Mouse (Mus musculus) CH12F3 (cell line): ENCODE data around the gene Gba2.

Experiments used
- in situ Hi-C: fragments of 300-500 bp; cut with MboI; formaldehyde crosslinking; loops from 2 replicates; pipeline ENCODE4 v1.14.3; 2020; ENCODE audit warnings: low sequenced_read_pairs

Gba2 gene

DNA sequence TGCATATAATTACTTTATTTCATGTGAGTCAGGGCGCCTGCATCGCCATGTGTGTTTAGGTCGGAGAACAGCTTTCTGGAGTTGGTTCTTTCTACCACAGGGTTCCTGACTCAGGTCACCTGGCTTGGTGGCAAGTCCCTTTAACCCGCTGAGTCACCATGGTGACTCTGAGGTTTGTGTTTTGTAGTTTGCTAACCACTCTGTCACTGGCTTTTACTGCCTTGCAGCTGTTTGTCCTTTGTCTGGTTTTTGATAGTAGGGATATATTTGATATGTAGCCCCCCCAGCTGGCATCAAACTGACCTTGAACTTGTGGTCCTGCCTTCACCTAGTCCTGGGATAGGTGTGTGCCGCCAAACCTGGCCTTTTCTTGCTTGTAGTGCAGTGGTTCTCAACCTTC lies 3.6 kb upstream of the Gba2 start:
- in situ Hi-C loops: no loop called here

DNA sequence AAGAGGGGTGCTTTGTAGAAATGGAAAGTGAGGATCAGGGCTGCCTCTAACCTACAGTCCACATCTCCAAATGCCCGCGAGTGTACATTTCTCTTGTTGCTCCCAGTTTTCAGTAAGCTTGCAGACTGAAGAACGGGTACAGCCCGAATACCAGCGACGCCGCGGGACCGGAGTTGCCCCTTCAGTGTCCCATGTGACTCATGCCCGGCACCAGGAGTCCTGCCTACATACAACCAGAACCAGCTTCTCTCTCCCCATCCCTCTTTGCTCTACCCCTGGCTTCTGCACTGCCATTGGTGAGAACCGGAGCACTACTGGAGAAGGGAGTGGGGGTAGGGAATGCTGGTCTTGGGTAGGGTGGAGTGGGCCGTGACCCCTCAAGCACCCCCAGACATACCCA lies 2.7 kb upstream of the Gba2 start:
- in situ Hi-C loops: no loop called here

DNA sequence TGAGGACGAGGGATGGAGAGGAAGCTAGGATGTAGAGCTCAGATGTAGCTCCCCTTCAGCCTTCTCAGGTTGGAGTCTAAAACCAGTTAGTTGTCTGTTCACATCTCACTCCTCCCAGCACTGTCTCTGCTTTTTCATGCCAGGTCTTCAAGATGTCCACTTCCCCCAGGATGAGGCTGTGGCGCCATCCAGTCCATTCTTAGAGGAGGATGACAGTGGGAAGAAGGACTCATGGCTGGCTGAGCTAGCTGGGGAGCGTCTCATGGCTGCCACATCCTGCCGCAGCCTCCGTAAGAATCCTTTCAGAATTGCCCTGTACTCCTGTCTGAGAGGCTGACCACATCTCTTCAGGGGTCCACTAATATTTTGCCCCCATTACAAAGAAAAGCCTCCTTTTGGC lies 2.0 kb upstream of the Gba2 start:
- in situ Hi-C loops: no loop called here

DNA sequence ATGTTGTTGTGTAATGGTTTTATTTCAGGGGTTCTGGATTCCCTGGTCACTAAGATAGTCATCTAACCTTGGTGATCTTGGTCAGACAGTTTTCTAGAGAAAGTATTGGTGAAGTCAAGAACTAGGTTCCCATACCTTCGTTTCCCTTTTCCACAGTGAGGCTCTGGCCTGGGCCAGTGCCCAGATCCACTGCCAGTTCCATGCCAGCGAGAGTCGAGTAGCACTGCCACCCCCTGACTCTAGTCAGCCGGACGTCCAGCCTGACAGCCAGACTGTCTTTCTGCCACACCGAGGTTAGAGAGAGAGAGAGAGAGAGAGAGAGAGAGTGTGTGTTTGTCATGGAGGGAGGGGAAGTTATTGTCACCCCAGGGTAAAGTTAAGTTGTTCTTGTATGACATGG lies 1.1 kb upstream of the Gba2 start:
- in situ Hi-C loops: no loop called here

DNA sequence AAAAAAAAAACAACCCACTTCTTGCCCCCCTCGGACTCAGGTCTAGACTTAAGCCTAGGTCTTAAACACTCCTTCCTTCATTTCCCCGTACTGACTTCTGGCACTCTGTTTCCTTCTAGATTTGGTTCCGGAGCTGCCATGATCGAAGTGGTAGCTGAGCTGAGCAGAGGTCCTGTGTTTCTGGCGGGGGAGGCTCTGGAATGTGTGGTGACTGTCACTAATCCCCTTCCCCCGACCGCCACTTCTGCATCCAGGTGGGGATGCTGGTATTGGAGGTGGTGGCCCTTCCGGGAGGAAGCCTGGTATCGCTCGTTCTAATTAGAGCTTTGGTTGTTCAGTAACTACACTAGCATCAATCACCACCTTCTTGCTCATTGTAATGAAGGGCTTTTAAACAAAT lies 583 bp upstream of the Gba2 start:
- in situ Hi-C loops: no loop called here

DNA sequence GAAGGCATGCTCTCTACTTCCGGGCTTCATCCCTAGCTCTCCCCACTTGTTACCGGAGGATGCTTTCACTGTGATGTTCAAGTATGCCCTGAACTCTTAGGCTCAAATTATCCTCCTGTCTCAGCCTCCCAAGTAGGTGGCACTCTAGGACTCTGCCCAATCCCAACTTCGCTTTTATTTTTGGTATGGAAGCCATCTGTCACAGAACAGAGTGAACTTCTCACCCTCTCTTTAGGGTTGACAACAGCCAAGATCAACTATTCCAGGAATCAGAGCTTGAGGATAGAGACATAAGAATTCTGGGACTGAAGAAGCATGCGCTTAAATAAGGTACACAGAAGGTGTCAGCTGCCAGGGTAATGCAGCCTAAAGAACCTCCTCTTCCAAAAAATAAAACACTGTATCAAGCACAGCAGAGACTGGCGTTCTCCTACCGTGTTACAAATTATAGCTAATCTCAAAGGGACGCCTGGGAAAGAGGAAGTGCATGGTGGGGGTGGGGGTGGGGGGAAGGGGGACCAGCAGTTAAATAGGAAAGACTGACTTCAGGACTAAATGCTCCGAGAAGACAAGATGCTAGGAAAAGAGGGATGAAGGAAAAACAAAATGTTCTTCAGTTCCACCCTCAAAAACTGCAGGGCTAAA lies 1.3 kb downstream of the Gba2 start:
- in situ Hi-C loops: no loop called here

DNA sequence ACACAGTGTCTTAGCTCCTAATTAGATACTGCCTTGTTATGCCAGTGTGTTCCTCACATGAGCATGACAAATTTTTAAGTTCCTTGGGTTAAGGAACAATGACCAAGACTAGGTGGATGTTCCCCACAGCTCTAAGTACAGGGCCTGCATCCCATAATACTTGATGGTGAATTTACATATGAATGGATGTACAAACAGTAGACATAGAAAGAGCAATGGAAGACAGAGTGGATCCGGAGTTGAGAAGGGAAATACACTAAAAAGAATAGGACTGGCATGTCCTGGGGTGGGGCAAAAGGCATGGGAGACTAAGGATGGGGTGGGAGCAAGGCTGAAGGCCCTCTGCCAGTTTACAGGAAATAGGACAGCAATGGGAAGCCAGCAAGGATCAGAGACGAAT lies 3.3 kb downstream of the Gba2 start:
- in situ Hi-C loops: no loop called here

DNA sequence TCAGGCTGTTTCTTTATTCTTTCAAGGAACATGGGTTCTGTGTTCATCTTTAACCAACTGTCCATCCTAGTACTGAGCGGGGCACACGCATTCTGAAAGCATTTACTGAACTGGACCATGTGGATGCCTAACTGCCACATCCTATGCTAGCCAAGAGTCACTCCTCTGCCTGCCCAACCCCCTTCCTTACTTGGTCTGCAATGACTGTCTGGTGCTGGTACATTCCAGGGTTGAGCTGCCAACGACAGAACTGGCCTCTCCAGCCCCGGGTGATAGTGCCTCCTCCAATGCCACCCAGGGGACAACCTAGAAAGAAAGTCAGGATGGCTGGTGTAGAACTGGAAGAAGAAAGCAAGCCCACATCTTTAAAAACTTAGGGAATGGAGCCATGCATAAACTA lies 5.1 kb downstream of the Gba2 start:
- in situ Hi-C loops: no loop called here

DNA sequence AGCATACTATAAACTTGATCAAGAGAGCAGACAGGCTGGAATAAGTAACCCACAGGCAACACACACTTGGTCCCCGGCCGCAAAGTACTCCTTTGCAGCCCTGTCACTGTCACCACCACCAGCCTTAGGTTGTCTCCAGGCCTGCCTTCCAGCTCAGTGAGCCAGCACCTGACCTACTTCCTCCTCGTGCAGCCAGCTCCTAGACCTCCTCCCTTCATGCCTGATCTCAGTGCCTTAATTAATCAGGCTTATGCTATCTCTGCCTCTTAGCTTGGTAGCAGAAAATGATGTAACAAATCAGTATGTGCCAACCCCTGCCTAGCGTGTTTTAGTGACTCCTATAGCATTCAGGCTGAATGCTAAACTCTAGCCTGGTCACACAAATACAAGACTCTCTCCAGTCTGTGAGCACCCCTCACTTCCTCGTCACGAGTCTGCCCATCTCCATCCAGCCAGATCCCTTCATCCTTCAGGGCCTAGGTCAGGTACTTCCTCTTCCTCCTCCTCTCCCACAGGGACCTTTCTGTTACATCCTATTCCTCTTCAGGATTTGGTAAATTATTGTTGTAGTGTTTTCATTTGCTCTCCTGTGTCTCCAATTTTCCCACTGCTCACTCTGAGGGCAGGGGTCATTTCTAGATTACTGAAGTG lies 7.2 kb downstream of the Gba2 start:
- in situ Hi-C loops: no loop called here

DNA sequence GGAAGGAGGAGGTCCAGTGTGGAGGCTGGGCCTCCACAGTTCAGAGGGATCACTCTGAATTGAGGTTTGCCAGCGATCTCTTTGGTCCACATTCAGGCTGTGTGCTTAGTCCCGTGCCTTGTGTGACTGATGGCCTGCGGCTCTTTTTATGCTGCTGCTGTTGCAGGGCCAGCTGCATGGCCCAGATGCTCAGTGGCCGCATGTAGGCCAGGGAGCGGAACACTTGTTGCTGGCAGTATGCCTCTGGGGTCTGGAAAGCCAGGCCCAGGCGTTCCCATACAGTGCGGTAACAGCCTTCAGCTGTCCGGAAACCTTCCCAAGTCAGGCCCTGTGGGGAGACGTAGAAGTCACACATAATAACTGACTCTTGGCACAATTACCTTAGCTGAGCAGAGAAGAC lies 11.5 kb downstream of the Gba2 start:
- in situ Hi-C loops: no loop called here

DNA sequence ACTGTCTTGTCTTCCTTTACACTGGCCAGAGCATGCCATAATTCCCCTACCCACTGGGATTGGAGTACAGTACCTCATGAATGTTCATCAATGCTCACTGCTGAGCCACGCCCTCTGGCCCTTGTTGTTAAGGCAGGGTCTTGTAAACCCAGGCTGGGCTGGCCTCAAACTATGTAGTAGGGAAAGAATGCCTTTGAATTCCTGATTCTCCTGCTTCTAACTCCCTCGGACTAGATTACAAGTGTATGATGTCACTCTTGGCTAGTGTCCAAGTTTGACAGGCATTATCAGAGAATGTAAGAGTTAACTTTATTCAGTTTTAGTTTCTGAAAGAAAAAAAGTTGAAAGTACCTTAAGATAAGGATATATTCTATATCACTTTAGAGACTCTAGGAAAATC lies 14.4 kb downstream of the Gba2 start:
- in situ Hi-C loops: no loop called here

DNA sequence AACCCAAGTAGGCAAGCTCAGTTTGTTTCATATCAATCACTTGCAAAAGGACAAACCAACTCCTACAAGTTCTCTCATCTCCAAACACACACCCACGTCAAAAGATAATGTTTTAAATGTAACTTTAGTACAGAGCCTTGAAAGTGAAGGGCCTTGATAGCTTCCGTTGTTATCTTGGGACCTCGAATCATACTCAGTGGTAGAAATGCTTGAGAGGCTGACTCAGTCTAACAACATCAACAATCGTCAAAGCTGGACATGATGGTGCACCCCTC lies 15.1 kb downstream of the Gba2 start:
- in situ Hi-C loops: no loop called here

DNA sequence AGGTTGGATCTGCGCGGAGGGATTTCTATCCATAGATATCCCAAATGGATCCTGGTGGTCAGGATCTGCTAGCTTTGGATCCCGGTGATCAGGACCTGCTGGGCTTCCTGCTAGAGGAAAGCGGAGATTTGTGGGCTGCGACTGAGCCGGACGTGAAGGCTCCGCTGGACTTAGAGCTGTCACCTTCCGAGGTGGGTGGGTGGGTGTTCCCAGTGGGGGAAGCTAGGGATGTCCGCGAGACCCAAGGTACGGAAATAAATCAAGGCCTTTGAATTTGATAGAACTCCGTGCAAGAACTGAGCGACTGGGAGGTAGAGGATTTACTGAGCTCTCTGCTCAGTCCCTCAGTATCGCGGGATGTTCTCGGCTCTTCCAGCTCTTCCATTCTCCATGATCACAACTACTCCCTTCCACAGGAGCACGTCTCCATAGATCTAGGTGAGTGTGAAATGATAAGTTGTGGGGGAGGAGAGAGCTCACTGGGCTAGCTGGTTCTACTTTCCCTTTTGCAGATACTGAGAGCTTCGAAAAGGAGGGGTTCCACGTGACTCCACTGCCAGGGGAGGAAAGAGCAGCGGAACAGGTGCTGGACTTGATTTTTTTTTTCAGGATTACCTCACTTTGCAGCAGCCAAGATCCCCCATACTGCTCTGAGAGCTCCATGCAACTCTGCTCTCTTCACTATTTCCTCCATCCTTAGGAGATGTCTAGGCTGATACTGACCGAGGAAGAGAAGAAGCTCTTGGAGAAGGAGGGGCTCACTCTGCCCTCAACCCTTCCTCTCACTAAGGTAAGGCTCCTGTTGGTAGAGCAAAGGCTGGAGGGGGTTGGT lies 15.7 kb downstream of the Gba2 start:
- in situ Hi-C loops: no loop called here

DNA sequence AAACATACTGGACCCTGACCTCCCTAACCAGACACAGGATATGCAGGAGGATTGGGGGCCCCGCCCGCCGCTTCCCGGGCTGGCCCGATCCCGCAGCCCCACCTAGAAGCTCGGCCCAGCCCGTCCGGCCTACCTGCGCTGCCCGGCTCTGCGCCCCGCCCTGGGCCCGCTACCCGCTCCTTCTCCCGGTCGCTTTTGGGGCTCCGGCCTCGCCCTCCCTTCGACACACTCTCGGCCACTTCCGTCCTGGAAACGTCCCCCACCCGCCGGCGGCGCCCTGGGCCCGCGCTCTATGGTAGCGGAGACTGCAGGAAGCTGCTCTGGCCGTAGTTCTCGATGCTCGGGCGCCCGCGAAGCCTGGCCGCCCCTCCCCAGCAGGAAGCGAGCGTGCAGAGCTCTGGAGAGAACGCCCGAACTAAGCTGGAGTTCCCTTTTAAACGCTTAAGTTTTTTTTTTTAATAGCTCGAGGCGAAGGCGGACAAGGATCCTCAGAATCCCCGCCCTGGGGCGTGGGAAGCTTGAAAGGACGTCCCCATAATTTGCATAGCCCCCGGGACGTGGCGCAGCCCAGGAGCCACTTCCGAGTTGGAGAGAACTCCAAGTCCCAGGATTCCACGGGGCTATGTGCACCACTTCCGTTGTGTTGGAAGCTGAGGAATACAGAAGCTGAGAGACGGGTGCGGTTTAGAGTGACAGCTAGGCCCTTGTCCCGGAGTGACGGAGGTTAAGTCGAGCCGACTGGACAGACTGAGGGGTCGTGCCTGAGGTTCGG lies 16.5 kb downstream of the Gba2 start, which contains the start of the genes Creb3 and Tln1:
Creb3 (plus strand) TSS at position 336 of the 772 bp plus-strand sequence.
Tln1 (minus strand) TSS at position 695 of the 772 bp plus-strand sequence.
- in situ Hi-C loops: no loop called here

DNA sequence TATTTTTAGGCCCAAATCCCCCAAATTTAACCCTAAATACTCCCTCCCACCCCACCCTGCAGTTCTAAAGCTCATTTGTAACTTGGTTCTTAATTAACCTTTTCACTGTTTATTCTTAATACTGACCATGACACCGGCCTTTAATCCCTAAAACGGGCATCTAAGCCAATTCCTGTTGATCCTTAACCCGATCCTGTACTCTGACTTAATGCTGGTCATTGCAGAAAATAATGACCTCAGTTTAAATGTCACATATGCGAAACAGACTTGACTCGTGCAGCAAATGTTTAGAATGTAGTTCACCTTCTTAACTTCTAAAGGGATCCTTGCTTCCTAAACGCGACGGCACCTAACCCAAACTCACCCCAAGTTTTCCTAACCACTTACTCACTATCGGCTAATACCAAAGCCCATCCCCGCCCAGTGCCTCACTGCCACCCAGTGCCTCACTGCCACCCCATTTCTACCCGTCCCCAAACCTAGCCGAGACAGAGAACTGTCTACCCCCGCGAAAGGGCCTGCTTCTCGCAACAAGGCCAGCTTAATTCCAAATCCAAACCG lies 17.2 kb downstream of the Gba2 start:
- in situ Hi-C loops: no loop called here

DNA sequence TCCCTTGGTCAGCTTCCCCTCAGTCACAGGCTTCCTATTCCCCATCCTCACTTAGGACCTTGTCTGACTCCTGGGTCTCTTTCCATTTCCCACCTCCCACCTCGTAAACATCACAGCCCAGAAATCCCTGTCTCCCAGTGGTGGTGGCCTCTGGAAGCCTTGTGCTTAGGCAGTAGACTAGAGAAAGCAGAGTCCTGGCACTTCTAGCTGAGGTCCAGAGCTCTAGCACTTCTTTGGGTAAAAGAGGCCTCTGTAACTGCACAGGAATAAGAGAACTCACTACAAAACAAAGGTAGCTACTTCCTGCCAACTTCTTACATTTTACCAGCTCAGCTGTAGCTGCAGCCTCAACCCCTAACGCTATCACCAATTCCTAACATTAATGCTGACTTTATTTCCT lies 17.7 kb downstream of the Gba2 start:
- in situ Hi-C loops: no loop called here

DNA sequence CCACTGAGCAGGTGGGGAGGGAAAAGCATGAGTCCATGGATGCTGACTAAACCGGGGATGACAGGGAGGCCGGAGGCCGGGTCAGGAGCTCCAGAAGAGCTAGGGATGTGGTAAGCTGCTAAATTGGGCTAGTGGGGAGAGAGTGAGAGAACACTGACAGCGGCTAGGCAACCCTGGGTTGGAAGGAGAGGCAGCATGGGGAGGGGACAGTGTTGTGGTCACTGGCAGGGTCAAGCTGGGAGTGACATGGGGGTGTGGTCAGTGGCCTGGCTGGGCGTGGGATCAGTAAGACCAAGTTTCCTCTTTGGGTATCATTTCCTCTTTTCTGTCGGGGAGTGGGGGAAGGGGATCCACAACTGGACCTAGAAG lies 18.4 kb downstream of the Gba2 start:
- in situ Hi-C loops: no loop called here

DNA sequence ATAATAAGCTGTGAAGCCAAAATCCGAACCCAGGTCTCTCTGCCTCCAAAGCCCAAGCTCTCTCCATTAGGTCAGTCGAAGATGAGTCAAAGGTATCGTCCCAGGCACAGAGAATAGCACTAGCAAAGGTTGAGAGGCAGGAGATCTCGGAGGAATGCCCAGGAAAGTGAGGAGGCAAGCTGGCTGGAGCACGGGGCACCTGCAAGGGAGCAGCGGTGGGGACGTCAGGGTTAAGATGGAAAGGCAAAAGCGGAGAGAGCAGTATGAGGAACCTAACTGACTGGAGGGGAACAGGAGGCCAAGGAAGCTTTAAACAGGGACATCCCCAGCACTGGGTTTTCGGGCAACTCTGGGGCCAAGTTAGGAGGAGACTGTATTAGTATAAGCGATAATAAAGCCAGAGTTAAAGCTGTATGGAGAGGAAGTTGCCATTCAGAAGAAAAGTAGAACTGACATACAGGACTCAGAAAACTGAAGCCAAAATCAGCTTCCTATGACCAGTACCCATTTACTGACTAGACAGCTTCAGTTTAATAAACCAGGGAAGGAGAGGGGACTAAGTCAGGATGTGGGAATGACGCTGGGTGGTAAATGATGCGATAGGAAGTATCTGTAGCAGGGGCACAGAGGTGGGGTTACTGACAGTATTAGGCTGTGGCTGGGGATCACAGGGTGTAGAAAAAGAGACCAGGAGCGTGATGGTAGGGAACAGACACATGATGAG lies 19.0 kb downstream of the Gba2 start:
- in situ Hi-C loops: no loop called here

DNA sequence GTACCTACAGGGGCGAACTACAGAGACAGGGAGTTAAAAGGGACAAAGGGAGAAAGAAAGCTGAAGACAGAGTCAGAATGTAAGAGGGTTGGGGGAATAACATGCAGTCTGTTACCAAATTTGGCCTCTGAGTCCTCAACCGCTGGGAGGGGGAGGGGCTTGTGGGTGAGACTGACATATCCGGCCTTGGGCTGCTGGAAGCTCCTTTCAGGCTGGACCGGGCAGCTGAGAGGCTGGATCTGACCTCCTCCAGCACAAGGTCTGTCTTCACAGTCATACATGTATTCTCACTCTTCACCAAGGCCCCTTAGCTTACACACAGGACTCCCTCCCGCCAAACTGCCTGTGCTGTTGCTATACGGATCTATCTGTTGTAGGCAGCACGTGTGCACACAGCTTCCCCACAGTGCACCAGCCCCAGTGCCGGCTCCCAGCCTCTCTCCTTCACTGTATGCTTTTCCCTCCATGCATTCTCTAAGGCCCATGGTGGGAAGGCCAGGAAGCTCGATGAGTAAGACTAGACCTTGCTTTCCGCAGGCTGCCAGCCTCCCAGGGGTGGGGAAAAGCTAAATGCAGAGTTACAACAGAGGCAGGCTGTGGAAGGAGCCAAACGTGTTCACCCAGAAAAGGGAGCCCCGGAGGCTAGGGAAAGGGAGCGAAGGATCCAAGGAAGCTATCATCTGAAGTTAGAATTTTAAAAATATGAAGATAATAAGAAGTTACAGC lies 19.9 kb downstream of the Gba2 start:
- in situ Hi-C loops: no loop called here

DNA sequence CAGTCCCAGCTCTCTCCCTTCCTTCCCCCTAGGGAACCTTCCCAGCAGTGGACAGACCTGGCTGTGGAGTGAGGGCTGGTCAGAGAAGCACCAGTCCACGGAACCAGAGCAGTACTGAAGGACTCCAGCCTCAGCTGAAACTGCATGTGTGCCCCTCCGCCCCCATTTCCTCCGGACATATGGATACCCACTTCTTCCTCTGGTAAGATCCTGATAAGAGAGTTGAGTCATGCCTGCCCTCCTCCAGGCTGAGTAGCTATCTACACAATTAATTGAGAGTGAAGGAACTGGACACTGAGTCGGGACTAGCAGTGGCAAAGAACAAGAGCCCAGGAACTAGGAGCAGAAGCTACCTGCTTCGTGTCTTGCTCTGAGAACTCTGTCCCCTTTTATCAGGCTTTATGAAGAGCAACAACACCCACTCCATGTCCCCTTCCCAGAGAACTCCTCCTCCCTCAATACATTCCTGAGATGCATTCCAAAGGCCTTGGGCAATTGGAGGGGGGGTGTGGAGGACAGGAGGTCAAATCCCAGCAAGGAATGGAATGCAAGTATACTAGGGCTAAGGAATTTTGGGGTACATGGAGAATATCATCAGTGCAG lies 20.5 kb downstream of the Gba2 start:
- in situ Hi-C loops: no loop called here
